Mouse (Mus musculus): ENCODE measurements around the gene Slc2a4.

DNA sequence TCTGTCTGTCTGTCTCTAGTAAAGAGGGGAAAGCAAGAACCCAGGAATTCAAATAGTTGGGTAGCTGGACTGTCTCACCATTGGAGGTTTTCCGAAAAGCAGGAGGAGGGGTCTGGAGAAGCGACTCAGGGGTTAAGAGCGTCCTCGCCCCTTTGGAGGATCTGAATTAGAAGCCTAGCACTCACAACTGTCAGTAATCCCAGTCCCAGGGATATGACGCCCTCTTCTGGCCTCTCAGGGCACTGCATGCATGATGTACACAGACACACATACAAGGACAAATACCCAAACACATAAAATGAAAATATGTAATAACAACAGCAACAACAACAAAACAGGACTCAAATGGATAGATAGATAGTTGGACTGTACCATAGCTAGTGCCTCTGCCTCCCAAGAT is 12.6 kb upstream of the Slc2a4 start:
- TF ChIP-seq CTCF (IDR thresholded peaks at IDR 0.05; ENCODE audit: control insufficient read depth, insufficient read depth, insufficient replicate concordance, low read depth, low read length): peak; percentile 49; the same call in 1 of the 2 replicates
- TF ChIP-seq POLR2A (IDR thresholded peaks at IDR 0.05; ENCODE audit: control insufficient read depth, low read depth, low read length): no peak

Measured in testis, adult 2 months (tissue).